Mouse (Mus musculus): ENCODE data around the gene Trim38.
"Not testable (repeated sequence)": the region's sequence is repeated elsewhere in the genome, so short reads cannot be mapped to it uniquely, and the experiment has no call there.

Trim38 gene

DNA sequence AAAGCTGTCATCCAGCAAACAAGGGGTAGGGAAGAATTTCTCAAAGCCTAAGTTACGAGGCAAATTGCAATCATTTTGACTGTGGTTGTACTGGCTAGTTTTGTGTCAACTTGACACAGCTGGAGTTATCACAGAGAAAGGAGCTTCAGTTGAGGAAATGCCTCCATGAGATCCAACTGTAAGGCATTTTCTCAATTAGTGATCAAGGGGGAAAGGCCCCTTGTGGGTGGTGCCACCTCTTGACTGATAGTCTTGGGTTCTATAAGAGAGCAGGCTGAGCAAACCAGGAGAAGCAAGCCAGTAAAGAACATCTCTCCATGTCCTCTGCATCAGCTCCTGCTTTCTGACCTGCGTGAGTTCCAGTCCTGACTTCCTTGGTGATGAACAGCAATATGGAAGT is at the start of gene Trim38:
Gene Trim38, plus strand, starts transcription at position 301 of the 400 bp plus-strand sequence.
- not testable (repeated sequence) for DNase-seq (ENCODE audit: low read depth, low spot score)

DNA sequence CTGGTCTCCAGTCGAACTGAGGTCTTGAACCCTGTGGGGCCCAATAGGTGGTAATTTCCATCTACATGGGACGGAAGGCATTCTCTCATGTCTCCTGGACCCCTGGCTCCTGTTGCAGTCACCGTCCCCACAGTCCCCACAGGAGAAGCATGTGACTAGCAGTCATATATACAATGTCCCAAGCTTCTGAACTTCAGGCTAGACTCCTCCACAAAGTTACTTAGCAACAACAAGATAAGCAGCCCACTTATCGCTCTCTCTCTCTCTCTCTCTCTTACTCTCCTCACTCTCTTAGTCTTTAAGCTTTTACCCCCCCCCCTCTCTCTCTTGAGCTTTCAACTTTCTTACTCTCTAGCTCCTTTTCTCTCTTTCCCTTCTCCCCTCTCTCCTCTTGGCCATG is 45.5 kb upstream of the Trim38 start:
- DNase-seq (ENCODE audit: low read depth, low spot score) = no peak

DNA sequence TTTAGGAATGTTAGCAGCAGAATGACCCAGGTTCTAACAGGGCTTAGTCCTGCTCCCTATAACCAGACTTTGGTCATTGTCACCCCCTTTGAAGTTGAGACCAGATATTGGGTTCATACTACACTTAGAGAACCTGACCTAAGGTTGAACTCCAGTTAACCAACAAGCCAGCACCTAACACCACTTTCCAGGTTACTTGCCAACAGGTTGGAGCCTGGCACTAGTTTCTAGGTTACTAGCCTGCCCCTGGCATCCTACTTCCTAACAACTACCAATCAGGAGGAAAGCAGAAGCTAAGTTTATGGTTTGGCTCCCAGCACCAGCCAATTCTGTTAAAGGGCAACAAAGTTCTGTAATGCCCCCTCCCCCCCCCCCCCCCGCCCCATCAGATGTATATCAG is 44.5 kb upstream of the Trim38 start:
- DNase-seq (ENCODE audit: low read depth, low spot score) = no peak

DNA sequence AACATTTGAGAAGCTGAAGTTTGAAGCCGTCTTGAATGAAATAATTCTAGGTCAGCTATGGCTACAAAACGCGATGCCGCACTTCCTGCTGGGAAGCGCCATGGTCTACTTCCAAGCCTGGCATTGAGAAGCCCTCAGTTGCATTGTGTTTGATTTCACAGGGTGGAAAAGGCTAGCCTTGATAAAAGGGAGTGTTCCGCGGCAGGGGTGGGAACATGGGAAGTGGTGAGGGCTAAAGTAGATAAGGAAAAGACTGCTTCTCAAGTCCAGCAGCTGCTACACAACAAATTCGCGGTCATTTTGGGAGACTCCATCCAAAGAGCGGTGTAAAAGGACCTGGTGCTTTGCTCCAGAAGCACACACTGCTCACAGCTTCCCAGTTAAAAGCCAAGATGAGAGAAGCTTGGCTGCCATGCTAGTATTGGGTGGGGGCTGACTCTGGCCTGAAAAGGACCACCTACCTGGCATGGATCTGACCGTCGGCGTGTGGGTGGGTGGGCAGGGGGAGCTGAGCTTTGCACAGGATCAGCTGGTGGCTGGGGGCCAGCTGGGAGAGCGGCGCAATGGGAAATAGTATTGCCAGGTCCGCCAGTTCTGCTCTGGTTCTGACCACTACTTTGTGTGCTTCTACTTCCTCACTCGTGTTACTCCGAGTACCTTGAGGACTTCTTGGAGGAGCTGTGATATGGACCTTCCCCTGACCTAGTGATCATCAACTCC is 41.1 kb upstream of the Trim38 start:
- no peak for DNase-seq (ENCODE audit: low read depth, low spot score)

DNA sequence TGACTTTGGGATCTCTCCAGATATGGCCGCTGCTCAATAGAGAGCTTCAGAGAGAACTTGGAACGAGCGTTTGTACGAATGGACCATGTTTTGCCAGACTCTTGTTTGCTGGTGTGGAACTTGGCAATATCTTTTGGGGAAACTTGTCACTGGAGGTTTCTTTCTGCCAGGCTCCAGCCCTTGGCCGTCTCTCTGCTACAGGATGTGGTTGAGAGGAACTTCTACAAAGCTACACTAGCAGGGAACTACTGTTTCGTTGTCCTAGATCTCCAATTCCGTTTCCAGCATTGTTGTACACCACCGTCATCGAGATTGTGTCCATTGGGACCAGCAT is 40.6 kb upstream of the Trim38 start:
- no peak for DNase-seq (ENCODE audit: low read depth, low spot score)

DNA sequence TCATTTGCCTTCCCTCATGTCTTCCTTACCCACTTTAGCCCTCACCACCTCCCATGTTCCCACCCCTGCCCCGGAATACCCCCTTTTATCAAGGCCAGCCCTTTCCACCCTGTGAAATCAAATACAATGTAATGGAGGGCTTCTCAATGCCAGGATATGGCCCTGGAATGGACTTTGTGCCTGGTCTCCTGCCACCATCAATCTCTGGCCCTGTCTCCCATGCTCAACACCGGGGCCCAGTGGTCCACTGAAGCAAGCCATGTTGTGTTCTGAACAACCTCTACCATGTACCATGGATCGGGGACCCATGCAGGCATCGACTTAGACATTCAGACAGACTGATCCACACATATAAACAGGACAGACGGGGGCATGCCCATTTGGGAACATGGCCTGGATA is 40.0 kb upstream of the Trim38 start:
- no peak for DNase-seq (ENCODE audit: low read depth, low spot score)

DNA sequence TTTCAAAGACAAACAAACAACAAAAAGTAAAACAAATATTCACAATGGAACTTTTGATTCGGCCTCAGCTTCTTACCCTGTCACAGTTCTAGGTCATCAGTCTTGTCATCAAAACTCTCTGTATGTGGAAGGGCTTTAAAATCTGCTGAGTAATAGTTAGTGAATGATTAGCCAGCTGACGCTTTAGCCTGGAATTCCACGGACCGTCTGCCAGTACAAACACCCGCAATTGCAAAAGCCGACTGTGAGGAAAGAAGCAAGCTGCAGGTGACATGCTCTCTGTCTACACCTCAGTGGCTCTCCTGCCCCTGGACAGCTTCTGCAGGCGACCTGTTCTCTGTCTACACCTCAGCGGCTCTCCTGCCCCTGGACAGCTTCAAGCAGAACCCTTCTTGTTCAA is 39.2 kb upstream of the Trim38 start:
- DNase-seq (ENCODE audit: low read depth, low spot score) = no peak

DNA sequence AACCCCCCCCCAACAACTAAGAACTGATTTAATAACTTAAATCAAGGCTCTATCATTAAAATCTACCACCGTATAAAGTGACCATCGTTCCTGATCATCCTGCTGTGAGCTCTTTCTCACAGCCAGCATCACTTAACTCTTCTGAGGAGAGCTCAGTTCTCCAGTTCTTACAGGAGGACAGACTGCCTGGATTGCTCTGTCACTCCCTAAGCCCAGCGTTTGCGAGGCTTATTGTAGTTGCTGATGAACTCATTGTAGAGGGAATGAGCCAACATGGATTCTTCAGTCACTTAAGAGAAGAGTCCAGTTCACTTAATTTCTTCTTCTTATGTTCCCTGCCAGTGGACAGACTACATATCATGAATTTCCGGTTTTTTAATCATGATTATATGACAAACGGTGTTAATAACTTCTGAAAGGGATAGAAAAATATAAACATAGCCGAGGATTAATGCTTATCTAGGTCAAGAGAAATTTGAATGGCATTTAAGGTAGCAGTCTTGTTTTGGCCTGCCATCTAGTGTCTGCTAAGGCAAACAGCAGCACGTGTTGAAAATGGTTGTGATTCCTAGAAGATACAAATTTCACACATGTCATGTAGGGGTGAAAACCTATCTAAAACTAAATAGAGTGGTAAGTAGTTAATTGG is 37.4 kb upstream of the Trim38 start:
- peak; percentile 16 for DNase-seq (ENCODE audit: low read depth, low spot score)

DNA sequence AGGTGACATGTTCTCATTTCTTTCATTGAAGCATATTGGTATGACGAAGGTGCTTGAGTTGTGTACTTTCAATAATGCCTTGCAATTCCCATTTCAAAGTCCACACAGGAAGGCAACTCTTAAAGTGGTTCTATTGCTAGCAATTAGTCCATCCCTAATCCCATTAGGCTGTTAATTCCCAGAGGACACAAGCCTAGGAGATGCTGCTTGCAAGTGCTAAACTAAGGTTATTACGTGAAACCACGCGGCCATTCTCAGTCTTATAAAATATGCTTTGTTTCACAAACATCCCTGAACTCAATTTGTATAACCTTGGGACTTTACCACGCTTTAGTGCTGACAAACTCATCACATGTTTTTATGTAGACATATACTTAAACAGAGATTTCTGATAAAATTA is 32.6 kb upstream of the Trim38 start:
- DNase-seq (ENCODE audit: low read depth, low spot score) = no peak

DNA sequence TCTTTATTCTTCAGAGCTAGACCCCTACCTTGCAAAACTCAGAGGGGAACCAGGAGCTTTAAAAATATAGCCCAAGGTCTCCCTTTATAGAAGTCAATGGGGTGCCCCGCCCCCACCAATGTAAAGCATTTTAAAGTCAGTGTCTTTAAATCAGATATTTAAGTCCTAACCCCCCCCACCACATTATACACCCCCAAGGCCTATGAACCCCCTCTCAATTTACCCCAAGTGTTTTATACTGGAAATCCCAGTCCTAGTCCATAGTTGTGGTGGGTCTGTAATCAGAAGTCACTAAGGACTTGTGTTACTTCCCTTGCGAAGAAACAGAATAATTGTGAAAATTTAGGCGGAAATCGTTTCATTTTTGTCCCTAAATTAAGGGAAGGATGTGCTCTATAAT is 31.7 kb upstream of the Trim38 start:
- DNase-seq (ENCODE audit: low read depth, low spot score) = peak; percentile 58

DNA sequence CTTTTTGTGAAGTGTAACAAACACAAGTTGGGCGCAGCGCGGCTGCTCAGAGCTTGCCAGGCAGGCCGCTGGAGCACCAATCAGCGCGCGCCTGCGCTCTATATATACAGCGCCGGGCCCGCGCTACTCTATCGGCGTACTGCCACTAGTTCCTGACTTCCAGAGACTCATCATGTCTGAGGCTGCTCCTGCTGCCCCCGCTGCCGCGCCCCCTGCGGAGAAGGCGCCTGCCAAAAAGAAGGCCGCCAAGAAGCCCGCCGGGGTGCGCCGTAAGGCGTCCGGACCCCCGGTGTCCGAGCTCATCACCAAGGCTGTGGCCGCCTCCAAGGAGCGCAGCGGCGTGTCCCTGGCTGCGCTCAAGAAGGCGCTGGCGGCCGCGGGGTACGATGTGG is 31.0 kb upstream of the Trim38 start, which contains the start of gene Hist1h1c:
Gene Hist1h1c, plus strand, starts transcription at position 132 of the 392 bp plus-strand sequence.
- DNase-seq (ENCODE audit: low read depth, low spot score) = peak; percentile 95

DNA sequence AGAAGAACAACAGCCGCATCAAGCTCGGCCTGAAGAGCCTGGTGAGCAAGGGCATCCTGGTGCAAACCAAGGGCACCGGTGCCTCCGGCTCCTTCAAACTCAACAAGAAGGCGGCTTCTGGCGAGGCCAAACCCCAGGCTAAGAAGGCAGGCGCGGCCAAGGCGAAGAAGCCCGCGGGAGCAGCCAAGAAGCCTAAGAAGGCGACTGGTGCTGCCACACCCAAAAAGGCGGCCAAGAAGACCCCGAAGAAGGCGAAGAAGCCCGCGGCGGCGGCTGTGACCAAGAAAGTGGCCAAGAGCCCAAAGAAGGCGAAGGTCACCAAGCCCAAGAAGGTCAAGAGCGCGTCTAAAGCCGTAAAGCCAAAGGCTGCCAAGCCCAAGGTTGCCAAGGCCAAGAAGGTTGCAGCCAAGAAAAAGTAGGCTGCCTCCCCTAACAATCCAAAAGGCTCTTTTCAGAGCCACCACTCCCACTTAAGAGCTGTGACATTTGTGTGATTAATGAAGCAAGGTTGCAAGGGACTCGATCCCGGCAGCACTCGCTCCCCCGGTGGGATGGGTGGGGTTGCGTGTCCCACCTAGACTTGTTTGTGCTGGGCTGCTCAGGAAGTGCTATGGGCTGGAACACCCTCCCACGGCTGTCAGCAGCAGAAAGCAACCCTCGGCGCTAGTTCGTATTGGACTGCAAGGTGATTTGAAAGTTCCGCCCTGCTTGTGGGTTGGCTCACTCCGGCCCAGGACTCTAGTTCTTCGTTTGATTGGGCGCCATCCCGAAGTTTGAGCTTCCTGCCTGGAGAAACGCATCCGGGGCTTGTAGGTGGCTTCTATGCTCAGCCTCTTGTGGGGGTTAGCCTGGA is 30.4 kb upstream of the Trim38 start:
- peak; percentile 87 for DNase-seq (ENCODE audit: low read depth, low spot score)

DNA sequence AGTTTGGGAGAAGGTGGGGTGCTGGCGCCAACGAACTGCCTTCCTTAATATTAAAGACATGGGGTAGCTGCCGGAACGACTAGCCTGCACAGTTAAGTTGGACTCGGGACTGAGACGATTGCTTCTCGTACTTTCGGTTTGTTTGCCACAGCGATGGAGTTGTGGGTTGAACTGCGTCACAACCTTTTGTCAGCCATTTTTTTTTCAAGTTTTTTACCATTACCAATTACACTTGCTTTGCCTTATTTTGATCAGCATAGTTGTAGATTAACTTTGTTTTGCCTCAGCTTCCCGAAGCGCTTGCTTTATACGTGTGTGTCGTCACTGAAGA is 29.8 kb upstream of the Trim38 start:
- DNase-seq (ENCODE audit: low read depth, low spot score) = no peak

DNA sequence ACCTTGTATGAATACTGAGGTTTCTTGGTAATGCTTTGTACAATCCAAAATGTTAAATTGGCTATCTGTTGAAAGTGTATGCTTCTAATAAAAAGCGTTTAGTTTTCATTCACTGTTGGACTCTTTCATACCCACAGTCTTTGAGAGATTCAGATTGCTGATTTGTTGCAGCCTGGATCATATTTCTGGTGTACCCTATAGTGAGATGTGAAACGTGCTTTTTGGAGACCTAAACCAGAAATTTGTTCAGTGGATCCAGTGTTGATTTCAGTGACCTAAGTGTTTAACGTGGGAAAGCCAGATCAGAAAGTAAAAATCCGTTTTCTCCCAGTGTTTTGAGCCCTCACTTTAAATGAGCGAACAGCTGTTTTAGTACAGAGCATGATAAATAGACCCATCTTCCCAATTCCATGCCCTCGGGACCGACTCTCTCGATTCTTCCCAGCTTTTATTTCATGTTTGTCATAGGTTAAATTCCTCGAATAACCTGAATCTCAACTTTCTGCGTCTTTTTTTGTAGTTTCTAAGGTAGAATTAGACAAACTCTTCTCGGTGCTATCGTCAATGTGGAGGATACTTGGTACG is 29.4 kb upstream of the Trim38 start:
- no peak for DNase-seq (ENCODE audit: low read depth, low spot score)

DNA sequence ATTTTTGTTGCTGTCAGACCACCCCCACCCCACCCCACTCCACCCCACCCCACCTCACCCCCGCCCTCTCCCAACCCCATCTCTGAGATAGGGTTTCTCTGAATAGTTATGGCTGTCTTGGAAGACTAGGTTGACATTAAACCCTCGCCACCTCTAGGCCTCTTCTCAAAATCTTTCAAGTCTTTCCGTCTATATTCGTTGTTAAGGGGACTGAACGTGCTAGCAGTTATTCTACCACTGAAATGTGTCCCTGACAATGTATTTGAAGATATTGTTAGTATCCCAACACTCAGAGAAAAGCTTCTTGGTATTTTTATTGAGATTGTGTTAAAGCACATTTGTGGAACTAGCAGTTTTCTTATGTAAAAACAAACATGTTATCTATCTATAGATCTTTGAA is 28.8 kb upstream of the Trim38 start:
- DNase-seq (ENCODE audit: low read depth, low spot score) = peak; percentile 29

DNA sequence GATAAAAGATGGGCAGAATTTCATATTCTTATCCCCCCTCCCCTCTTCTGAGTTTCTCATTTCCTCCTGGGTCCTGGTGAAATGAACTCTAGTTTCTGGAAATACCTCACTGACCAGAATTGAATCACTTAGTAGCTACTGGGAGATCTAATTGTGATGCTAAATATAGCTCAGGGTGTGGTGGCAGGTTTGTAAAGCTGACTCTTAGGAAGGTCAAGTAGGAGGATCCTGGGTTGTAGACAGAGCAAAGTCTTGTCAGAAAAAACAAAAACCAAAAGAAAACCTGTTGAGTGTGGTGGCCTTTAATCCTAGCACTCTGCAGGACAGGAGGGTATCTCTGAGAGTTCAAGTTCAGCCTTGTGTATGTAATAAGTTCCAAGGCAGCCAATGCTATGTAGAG is 27.7 kb upstream of the Trim38 start:
- no peak for DNase-seq (ENCODE audit: low read depth, low spot score)

DNA sequence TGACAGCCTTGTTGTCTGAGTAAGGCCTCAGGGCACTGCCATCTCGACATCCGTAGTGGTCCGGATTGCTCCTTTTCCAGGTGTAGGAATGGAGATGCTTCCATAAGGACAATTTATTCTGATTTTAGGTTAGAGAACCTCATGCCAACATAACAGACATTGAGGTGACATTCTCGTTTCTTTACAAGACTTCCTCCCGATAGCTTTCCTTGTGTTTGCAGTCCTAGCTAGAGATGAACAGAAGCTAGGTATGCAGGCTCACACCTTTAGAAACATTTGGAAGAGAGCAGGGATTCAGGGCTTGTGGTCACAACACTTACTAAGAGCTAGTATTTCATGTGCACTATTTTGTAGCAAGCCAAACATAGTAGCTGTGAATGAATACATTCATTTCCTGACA is 26.5 kb upstream of the Trim38 start:
- DNase-seq (ENCODE audit: low read depth, low spot score) = peak; percentile 21

DNA sequence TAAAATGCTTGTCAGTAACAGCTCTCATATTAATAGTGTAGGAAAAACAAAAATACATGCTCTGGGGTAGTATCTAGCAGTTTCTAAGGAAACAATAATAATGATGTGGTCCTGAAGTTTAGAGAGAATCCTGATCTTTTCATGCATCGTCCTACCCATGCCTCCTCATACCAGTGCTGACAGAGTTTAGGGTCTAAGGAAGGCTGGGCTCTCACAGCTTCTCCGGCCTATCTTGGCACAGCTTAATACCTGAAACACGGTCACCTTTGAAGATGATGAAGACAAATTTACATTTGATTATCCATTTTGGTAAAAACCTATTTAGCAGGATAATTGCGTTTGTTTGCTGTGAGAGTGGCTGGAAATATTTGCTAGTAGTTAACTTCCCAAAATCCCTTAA is 25.8 kb upstream of the Trim38 start:
- peak; percentile 46 for DNase-seq (ENCODE audit: low read depth, low spot score)

DNA sequence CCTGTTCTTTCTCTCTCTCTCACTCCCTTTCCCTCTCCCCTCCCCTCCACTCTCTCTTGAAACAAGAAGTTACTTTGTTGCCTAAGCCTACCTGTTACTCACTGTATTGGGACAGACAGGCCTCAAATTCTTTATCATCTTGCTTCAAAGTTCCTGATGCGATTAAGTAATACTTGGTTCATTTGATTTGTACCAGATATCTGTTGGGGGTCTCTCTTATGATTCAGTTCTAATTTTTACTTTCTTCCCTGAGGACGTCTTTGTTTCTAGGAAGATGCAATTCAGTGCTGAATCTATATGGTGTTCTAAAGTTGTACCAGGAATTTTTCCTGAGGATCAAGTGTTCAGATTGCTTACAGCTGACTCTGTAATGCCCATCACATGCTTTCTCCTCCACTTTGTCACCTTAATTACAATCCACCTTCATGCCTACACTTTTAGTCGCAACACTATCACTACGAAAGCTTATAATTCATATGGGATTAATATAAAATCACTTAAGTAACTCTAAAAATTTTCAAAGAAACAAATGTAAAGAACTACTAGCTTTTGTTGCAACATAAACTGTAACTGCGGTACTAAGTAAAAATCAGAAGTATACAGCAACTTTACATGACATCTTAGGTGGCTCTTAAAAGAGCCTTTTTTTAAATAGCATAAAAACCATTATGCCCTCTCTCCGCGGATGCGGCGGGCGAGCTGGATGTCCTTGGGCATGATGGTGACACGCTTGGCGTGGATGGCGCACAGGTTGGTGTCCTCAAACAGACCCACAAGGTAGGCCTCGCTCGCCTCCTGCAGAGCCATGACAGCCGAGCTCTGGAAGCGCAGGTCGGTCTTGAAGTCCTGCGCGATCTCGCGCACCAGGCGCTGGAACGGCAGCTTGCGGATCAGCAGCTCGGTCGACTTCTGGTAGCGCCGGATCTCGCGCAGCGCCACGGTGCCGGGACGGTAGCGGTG is 25.0 kb upstream of the Trim38 start:
- peak; percentile 58 for DNase-seq (ENCODE audit: low read depth, low spot score)

DNA sequence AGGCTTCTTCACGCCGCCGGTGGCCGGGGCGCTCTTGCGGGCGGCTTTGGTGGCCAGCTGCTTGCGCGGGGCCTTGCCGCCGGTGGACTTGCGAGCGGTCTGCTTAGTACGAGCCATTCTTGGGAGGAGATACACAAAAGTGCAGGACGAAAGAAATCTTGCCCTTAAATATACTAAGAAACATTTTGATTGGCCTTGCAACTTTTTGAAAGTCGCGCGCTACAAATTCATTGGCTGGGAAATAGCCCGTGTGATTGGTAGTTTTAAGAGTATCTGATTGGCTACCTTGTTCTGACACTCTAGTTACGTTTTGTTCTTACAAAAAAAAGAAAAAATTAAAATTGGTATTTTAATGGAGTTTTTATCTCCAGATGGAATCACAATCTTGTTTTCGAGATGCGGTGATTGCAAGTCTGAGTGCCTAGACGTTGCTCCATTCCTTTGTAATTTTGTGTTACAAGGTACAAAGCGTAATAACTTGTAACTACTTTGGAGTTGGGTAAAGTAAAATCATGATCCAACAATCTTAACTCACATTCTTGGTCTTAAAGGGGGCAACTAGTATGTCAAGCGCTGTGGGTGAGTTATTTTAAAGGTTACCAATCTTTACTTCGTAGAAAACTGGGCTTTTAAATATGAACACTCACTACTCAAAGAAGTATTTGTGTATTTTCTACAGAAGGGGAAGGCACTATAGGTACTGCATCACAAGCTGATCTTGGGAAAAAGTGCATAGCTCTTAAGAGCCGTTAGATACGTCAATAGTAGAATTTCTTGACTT is 24.1 kb upstream of the Trim38 start, which contains the start of gene Hist1h3c:
Gene Hist1h3c, minus strand, starts transcription at position 222 of the 781 bp plus-strand sequence.
- DNase-seq (ENCODE audit: low read depth, low spot score) = peak; percentile 93

All from c-Kit-negative CD71-positive TER-119-positive erythroid progenitor cells, embryonic 14.5 days (primary cell).